Mouse (Mus musculus): ENCODE data around the gene Dync1h1.
"Not testable (repeated sequence)": the region's sequence is repeated elsewhere in the genome, so short reads cannot be mapped to it uniquely, and the experiment has no call there.

DNA sequence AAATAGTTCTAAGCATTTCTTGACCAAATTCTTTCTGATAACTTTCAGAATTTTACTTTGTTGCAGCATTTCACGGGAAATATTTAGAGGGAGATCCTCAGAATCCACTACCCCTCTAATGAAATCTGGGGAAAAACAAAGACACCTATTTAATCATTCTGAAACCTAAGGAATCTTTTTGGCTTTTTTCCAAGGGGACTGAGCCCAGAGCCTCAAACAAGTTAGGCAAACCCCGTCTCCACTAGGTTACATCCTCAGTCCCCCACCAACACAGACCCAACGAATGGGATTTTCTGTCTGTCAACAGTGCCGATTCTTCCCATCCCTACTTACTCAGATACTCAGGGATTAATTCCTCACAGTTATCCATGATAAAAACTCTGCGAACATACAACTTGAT is 92.1 kb downstream of the Dync1h1 start:
- TF ChIP-seq RCOR1 (conservative IDR thresholded peaks at IDR 0.05; ENCODE audit: low read depth, low read length); POLR2A (IDR thresholded peaks at IDR 0.05; ENCODE audit: low read depth, low read length); EP300 (IDR thresholded peaks at IDR 0.05; ENCODE audit: low read length); USF1 (IDR thresholded peaks at IDR 0.05; ENCODE audit: low read depth, low read length); CTCF (conservative IDR thresholded peaks at IDR 0.05 in 1 of 2, IDR thresholded peaks at IDR 0.05 in 1 of 2; ENCODE audit: low read depth in 2 of 2, low read length in 2 of 2); RAD21 (IDR thresholded peaks at IDR 0.05; ENCODE audit: low read depth, low read length); JUND (conservative IDR thresholded peaks at IDR 0.05; ENCODE audit: low read depth, low read length); CHD2 (IDR thresholded peaks at IDR 0.05; ENCODE audit: low read length); ZKSCAN1 (IDR thresholded peaks at IDR 0.05; ENCODE audit: borderline replicate concordance, low read depth, low read length); GABPA (IDR thresholded peaks at IDR 0.05; ENCODE audit: insufficient replicate concordance, low read depth, low read length): not testable (repeated sequence)

Measured in CH12.LX (cell line).